Mouse (Mus musculus): ENCODE results near the gene Adprh. TPM values are rescaled to one million over a fixed set of nuclear protein-coding genes. Genes with fewer than 3 reads are reported as not detected.

Adprh gene
- 112 TPM for polyA plus RNA-seq (2017; shearing (Covaris generic))

DNA sequence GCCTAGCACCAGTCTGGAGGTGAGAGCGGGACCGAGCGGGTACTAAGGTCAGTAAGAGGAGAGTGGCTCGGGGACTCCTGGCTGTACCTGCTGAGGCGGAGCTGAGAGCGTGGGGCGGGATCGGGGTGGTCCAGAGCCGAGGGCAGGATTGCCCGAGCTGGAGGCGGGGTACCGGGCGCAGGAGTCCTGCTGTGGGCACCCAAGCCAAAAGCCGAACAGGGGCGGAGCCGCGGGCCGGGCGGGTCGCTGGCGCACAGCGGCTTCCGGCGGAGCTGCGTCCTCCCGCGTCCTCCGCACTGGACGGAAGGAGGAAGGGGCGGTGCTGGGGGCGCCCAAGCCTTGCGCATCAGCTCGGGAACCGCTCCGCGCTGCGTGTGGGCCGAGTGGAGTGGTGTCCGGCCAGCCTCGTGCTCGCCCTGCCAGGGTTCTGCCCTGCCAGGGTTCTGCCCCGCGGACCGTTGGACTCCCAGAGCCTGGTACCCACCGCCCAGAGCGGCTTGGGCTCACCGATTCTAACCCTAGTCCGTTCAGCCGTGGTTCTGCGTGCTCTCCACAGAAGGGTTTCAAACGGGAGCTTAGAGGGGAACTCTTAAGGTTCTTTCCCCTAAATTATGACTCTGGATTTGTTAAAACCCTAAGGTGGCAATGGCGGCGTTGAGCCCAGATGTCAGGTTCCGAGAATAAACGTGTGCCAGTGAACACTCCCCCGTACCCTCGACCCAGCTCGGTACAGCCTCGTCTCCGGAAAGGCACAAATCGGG lies at the start of gene Adprh:
Adprh (minus strand) TSS at position 262 of the 761 bp plus-strand sequence.

DNA sequence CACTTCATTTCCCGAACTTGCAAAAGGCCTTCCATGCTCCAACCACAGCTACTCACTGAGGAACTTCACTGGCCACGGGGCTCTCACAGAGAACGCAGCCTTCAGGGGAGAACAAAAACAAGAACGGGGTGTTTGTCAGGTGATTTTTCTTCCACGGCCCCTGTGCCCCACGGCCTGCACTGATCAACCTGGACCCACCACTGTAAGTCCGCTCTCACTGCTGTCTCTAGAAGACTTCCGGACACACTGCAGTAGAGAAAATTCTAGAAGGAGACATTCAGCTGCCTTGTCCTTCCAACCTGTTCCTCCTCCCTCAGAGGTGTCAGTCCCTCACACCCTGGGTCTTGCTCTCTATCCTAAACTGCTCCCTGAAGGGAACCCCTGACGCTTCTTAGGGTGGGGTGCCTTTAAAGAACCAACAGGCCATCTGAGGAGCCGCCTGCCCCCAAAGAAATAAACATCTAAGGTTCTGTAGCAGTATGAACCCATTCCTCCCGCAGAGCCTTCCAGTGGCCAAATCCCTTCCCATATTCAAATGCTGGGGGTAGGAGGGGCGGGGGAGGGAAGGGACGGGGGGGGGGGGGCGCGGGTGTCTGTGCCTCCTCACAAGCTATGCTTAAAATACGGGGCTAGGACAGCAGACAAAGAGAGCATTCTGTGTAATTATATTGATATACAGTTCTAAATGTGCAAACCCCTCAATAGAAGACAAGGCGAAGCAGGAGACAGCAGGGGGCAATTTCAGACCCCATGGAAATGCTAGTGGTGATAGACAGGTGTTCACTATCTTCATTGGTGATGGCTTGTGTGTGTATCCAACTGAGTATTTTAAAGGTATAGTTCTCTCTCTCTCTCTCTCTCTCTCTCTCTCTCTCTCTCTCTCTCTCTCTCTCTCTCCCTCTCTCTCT lies 3.3 kb upstream of the Adprh start, which contains the start of gene Cd80:
Cd80 (plus strand) TSS at position 51 of the 908 bp plus-strand sequence.

DNA sequence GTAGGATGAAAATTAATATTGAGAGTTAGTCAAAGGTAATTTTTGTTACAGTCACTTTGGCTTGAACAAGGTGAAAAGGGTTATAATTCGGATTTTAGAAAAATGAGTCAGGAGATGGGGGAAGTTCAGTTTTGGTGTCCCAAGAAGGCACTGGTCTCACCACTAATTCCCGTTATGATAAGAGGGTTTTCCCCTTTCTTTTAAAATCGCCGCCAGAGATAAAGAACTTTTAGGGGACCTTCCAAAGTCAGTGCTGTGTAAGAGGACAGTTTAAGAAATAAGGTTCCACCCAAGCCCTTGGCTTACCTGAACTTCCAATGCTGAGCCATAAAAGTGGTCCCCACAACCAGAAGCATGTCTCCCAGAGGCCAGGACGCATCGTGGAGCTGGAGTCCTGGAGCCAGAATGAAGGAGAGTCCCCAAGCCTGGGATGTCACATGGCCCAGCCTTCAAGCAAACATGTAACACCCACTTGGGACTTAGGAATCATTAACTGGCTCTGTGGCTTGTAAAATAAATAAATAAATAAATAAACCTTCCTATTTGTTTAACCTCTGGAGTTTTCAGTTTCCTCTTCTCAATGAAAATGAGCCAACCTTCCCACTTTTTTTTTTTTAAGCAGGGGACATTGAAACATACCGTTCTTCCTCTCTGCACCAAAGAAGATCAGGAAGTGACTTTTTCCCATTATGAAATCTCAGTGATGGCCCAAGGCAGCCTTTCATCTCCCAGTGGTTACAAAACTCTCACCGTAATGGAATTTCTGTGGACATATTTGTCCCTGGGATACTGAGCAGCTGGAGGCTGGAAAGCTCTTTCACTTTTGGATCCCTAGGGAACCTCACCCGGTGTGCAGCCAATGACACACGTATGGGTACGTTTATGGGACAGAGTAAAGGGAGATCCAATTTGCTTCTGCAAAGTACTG lies 19.7 kb downstream of the Adprh start, which contains the start of gene Pla1a:
Pla1a (minus strand) TSS at position 648 of the 928 bp plus-strand sequence.

Other genes starting within 250 kb of the Adprh start
- not detected for gene Nr1i2, start 157.9 kb downstream of the Adprh start, polyA plus RNA-seq (2017; shearing (Covaris generic))
- gene Maats1, start 110.6 kb downstream of the Adprh start, polyA plus RNA-seq (2017; shearing (Covaris generic)): 0.14 TPM
- 193 TPM for gene Cox17, start 105.7 kb downstream of the Adprh start, polyA plus RNA-seq (2017; shearing (Covaris generic))
- not detected for gene Gm21987, start 105.7 kb downstream of the Adprh start, polyA plus RNA-seq (2017; shearing (Covaris generic))
- gene Popdc2, start 90.5 kb downstream of the Adprh start, polyA plus RNA-seq (2017; shearing (Covaris generic)): 1.6 TPM
- 0.12 TPM for gene Pla1a, start 19.6 kb downstream of the Adprh start, polyA plus RNA-seq (2017; shearing (Covaris generic))
- gene Cd80, start 2.9 kb upstream of the Adprh start, polyA plus RNA-seq (2017; shearing (Covaris generic)): 3.2 TPM
- gene Timmdc1, start 70.0 kb upstream of the Adprh start, polyA plus RNA-seq (2017; shearing (Covaris generic)): 7.9 TPM
- gene Poglut1, start 97.6 kb upstream of the Adprh start, polyA plus RNA-seq (2017; shearing (Covaris generic)): 52.8 TPM
- gene Tmem39a, start 106.0 kb upstream of the Adprh start, polyA plus RNA-seq (2017; shearing (Covaris generic)): 45.6 TPM